Mouse (Mus musculus) heart, adult 18-20 months (tissue): ENCODE data around the gene Stard13. TPM values are rescaled to one million over a fixed set of nuclear protein-coding genes. Genes with fewer than 3 reads are reported as not detected.
A peak's percentile ranks its signal among the peaks of the same experiment; 100 is the strongest.

Experiments
- DNase-seq, 2 experiments: peaks; one replicate each; pipeline ENCODE4 v3.0.0; 2021 to 2022; ENCODE audit warnings: mixed read lengths in 1 of 2
- total RNA-seq, 2 experiments: library from RNA; stranded (reverse); gene quantifications; 2 replicates each; pipeline ENCODE4 v1.2.3; 2021

Stard13 gene
- total RNA-seq, 2 experiments from 2014 or later = 27.0 to 32.0 TPM

DNA sequence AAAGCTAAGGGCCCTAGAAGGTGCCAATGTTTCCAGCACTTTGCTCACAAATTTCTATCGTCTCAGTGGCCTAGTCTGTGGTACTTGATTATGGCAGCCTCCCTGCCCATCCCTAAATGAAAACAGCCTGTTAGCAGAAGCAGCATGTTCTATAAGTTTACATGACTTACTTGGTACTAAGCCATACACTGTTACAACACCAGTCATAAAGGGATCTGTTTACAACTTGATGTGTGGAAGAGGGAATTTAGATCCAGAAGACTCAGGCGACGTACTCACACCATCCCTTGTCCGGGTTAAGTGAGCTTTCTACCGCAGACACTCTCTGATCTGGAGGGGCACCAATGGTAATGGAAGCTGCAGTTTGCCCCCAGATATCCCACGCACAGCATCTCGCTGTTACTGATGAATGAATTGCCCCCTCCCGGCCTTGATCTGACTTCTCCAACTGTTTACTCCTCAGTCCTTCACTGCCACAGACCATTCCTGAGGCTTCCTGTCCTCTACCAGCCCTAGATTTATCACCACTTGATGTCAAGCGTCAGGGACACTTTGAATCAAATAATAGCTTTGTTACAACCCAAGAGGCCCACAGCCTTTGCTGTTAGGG, 53.4 kb downstream of the Stard13 start:
- no peak for DNase-seq

DNA sequence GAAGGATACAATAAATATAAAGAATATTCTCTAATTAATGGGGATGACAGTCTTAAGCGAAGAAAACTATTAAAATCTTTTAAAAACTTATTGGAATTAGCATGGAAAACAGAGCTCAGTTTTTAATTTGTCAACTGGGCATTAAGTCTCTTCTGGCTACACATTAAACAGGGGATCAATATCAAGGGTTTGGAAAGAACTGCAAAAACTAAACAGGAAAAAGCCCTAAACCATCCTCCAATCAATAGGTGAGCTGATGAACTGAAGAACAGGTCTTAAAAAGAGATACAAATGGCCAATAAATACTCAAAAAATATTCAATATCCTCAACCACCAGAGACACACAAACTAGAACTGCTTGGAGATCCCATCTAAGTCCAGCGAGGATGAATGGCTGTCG, 56.5 kb downstream of the Stard13 start:
- DNase-seq = no peak

DNA sequence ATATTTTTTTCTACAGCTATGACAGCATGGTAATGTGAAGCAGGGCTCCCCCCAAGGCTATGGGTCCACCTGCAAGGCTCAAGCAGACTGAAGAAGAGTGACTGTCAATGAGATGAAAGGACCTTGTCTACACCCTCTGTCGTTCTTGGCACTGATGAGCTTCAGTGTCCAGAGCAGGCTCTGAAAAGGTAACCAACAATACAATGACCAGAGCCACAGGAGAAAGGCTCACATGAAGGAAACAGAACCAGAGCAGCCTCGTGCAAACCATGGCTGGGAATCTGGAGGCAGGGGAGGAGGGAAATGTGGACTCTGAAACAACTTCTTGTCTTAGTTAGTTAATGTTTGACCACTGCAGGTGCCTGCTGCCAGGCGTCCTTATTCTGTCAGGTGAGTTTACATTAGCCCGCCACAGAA, 57.7 kb downstream of the Stard13 start:
- no peak for DNase-seq

DNA sequence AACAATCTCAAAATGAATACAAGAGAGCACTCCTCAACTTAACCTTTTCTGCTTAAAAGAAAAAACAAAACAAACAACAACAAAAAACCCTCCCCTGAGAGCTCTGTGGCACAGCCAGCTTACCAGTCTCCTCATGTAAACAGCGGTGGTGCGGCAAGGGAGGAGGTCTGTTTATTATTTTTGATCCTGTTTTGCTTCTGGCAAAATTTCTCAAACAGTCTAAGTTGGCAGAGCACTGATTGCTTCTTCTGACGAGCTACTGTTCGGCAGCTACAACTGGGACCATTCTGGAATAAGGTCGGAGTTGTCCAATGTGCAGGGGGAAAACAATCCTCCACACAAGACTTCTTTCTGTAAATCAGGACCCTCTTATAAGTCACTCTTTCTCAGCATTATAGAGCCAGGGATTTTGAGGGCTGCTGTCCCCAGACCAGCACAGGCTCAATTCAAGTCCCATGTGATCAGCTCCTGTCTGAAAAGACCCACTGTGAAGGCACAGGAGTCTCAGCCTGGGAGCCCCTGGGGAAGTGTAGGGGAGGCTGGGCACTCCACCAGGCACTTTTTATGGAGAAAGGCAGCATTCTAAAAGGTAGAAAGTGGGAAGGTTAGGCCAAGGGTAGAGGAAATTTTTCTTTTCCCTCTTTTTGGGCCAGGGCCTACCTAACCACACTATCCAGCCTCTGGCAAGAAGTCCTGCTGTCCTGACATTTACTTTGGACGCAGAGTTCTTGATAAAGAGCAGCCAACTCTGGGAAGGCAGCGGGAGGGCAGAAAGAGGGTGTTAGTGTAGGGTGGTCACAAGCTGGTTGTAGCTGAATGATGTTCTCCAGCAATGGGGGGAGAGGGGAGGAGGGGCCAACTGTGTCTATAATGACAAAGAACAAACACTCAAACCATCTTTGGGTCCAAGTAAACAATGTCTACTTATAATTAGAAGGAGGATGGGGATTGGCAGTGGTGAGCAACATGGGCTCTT, 58.9 kb downstream of the Stard13 start:
- DNase-seq = peak; percentile 70 to 77

DNA sequence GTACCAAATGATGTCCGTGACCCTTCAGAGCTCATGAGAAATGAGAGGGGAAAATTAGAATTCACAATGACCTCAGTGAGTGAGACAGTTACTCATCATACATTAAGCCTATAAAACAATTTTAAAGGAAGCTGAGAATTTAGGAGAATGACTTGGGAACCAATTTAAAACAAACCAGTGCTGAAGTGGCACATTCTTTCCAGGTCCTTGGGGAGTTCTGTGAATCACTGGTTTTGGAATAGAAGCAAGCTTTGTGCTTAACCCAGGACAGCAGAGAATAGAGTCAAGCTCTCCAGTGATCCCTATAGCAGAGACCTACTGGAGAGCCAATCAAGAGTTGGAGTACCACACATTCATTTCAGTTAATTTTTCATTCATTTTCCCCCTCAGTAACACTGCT, 59.9 kb downstream of the Stard13 start:
- DNase-seq = peak in 1 of 2 experiments; percentile 51

DNA sequence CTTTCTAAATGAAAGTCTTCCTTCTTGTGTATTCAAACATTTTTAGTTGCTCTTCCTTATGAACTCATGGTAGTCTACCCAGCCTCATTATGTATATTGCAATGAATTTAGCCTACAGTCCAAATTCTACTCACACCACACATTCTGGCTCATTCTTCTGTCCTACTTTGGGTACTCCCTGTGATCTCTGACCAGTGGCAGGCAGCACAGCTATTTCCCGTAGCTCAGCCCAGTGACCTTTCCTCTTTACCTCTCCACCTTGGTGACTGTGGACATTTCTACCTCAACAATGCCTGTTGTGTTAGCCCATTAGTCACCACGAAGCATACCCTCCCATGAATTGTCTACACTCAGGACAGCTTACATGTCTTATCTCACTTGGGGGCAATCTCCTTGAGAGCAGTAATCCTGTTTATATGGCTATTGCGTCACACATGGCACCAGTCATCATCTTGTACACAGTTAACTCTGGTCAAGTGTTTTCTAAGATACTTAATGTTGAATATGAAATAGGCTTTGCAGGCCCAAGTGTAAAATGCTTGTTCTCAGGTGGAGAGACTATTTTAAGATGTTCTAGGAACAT, 63.4 kb downstream of the Stard13 start:
- no peak for DNase-seq

DNA sequence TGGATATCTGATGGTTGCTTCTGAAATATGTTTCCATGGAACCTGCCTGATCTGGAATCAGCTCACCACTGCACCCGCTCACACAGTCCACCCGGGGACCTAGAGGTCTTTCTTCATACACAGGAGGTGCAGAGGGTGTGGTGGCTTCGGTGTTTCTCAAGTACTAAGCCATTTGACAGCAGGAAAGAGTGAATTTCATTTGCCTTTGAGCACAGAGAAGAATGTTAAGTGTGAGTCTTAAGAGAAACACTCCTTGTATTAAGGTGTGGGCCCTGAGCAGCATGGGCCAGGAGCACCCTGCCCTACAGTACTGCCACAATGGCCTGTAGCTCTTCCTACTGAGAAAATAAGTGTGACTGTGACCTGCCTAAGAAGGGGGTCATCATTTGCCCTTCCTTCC, 65.4 kb downstream of the Stard13 start:
- no peak for DNase-seq

DNA sequence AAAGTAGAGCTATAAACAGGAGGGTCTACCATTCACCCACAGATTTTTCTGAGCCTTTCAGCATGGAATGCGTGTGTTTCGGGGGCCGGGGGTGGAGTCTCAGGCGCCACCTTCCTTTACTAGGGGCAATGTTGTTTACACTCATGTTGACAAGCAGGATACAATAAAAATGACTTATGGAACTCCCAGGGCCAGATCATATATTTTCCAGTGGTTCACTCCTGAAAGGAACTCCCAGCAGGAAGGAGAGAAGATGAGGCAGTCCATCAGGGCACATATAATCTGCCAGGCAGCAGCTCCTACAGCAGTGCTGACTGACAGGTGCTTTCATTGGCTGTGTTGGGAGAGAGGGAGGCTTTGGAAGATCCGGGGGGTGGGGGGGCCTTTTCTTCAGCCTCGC, 66.0 kb downstream of the Stard13 start:
- DNase-seq = no peak

DNA sequence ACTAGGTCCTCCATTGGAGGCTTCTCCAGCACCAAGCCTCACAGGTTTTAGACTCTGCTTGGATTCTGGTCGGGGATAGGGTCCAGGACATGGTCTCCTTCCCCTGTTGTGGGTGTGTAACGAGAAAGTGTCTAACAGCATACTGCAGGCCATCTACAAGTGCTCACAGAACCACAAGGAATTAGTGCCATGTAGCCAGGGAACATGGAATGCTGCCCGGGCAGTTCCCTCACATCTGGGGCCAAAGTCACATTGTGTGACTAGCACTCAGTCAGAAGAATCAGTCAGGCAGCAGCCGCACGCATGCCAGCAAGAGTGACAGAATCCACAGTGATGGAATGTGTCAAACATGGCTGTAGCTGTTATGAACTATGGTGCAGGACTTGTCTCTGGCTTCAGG, 67.4 kb downstream of the Stard13 start:
- peak; percentile 81 to 86 for DNase-seq

DNA sequence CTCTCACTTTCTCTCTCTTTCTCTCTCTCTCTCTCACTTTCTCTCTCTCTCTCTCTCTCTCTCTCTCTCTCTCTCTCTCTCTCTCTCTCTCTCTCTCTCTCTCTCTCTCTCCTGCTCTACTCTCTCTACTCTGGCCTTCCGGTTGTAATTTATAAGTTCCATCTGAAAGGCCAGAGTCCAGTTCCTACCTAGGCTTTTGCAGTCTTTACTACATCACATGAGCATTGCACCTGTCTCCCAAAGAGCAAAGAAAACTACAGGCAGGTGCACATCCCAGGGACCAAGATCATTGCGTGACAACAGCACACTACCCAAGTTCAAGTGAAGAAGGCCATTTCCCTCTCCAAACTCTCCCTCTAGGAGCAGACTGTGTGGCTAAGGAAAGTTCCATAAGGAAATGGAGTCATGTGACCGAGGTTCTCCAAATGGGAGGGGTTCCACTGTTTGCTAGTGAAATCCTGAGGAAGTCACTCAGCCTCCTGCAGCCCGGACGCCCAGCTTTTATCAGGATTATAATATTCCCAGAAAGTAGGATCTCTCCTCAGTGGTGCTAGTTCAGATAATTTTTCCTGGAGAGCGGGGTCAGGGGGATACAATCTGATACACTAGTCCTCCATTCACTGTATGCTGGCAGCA, 68.1 kb downstream of the Stard13 start:
- no peak for DNase-seq

DNA sequence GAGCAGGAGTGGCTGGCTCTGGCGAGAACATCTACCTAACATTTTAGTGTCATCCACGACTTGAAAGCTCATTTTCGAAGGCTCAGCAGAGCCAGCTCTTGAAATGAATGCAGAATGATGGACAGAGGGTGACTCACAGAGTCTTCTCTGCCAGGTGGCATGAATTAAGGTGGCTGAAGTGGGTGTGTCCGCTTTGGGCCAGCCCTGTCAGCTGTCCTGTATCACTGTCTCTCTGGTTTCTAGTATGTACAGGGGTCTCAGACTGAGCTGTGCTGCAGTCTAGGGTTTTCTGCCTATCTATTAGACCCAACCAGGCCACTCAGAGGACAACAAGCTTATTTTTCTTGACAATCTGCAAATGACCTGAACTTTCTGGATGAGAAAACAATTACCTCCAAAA, 68.8 kb downstream of the Stard13 start:
- no peak for DNase-seq

DNA sequence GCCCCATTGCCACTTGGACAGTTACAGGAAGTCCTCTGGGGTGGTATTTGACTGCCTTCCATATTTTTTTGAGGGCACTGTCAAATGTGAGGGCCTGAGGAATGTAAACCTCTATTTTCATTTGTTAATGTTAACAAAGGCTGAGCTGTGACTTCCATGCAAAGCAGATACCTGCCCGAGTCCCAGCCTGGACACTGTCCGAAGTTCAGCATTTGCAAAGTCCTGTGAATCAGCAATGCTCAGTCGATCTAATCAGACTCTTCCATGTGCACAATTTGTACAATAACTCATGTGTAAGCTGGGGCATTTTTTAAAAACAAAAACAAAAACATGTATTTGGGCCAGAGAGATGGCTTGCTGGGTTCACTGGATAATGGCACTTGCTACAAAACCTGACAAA, 71.0 kb downstream of the Stard13 start:
- no peak for DNase-seq

DNA sequence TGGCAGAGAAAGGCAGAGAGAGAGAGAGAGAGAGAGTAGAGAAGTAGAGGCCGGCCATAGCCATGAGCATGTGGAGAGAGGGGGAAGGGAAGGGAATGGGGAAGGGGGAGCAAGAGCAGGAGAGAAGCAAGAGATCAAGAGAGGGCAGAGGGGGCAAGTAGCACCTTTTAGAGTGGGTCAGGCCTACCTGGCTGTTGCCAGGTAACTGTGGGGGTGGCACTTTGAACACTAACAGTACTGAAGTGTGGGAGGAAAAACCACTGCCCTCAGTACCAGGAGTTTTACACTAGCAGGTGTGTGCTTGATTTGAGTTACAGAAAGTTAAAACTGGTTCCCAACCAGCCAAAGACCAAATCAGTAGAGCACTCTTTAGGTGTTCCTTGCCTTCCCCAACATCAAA, 78.4 kb downstream of the Stard13 start:
- DNase-seq = no peak

DNA sequence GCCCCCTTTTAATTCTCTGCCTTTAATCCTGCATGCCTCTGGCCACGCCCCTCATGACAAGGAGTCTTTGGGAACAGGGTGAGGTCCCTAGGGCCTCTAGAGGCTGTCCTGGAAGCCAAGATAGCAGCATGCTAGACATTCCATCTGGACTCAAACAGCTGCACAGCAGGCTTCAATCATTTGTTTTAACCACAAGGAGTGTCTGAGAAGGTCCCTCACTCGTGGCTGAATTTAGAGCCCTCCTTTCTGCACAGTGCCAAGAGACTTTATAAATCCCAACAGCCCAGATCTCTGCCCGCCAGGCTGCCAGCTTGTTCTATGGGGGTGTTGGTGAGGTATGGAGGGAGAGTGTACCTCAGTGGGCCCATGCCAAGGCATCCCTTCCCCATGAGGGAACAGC, 78.9 kb downstream of the Stard13 start:
- peak; percentile 66 to 82 for DNase-seq

DNA sequence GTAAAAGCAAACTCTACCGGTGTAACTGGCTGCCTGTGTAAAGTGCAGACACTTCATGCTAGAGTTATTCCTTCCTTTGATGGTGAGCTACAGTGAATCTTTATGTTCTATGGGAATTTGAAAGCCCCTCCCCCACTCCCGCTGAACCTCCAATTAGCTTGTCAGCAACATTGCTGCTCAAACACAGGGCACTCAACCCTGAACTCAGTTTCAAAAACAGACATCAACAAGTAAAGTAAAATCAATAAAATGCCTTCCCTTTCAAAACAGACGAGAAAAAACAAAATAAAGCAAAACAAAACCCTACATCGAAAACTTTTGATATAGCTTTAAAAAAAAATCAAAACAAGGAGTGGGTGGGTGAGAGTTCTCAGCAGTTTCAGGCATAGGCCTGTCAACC, 79.6 kb downstream of the Stard13 start:
- no peak for DNase-seq

DNA sequence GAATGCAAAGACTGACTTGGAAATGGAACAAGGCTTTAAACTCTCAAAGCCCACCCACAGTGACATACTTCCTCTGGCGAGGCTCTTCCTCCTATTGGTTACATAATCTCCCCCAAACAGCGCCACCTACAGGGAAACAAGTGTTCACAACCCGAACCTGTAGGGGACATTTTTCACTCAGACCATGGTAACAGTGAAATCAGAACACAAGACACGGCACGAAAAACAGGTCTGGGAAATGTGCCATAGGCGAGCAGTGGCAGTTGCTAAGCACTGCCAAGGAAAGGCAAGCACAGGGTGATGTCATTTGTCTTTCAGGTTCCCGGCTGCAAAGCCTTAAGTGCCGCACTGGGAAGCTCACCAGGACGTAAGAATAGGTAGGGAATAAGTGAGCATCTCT, 82.1 kb downstream of the Stard13 start:
- DNase-seq = peak; percentile 40 to 54

DNA sequence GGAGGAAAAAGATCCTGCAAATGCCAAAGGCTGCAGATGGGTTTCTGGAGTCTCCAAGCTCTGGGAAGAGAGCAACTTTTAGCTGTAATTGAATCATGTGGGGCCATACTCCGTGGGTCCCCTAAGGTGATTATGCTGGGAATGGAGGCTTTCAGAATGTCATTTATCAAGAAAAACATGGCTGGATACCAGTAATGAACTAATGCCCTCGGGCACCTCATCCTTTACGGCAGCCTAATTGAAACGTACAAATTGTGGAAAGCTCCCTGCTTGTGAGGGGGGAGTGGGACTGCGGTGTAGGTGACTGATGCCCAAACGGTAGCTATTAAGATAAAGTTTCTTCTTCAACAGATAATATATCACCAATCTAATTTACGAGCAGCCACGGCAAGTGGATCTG, 84.1 kb downstream of the Stard13 start:
- no peak for DNase-seq

DNA sequence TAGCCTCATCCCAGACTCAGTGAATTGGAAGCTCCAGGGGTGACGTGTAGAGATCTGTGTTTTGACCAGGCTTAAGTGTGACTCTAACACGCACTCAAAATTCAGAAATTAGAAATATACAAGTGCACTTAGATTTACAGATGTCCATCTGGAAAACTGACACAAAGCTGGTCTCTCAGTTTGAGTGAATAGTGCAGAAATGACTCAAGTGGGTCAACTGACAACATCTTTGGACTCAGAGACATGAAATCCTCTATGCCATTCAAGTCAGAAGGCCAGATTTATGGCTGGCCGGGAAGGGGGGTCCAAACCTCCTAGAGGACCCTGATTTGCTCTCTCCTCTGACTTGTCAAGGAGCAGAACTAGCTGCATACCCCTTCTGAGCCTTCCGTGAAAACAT, 85.6 kb downstream of the Stard13 start:
- no peak for DNase-seq

DNA sequence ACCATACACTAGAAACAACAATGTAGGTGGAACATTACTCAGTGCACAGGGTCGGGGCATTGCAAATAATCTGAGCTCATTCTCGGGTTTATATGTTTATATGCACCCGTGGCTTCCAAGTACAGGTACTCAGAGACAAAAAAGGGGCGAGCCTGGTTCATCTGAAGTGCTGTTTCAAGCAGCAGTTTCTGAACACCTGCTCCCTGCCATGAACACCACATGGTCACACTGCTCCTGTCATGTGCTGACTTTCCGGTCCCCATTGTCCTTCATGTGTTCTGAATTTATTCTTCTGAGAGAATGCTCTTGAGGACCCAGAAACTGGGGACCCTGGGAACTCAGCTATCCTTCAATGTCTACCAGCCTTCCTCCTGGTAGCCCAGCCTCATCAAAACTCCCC, 87.8 kb downstream of the Stard13 start:
- DNase-seq = no peak

DNA sequence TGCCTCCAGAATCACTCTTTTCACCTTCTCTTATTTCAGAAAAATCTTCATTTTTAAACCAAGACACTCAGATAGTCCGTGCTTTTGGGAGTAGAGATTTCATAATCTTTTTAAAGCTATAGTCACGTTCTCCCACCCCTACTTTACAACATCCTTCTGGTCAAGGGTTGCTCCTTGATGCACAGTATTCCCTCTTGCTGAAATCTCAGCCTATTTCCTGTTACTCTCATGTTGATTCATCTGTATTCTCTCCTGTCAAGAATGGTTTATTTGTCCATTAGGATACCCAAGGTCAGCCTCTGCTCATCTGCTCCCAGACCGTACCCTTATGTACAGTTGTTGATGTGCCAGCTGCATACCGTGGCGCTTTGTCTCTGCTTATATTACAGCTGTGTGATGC, 89.7 kb downstream of the Stard13 start:
- DNase-seq = no peak

DNA sequence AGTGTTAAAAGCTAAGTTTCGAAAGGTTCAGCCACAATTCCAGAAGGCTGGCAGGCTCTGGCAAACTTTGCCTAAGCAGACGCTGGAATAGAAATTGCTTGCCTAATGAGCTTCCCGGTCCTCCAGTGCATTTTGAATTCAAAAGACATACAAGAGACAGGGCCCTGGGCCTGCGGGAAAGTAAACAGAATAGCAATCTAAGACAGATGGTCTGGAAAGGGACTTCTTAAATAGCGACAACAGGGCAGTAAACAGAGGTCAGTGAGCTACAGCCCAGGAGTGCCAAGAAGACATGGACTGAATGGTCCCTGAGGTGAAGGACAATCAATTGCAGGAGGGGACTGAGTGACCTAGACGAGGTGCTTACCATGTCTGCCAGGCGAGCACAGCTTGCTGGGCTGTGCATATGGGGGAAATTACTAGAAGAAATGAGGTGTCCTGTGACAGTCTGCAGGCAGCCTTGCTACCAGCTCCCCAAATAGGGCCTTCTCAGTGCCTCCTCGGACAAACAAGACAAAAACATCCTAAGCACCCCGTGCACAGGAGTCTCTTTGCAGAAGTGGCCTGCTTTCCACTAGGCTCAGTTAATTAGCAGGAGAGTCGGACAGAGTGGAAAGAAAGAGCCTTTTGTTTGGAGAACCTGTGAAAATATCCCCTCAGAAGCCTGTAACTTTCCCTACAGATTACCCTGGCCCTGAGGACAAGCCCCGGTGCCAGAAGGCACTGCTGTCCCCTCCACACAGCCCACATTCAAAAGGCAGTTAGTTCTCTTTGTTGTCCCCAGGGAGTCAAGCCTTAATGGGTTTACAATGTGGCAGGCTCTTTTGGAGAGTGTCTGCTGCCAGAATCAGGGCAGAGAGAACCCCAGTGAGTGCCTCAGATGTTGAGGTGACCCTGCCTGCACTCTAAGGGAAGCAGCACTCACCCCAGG, 90.7 kb downstream of the Stard13 start:
- DNase-seq = peak; percentile 69 to 82

DNA sequence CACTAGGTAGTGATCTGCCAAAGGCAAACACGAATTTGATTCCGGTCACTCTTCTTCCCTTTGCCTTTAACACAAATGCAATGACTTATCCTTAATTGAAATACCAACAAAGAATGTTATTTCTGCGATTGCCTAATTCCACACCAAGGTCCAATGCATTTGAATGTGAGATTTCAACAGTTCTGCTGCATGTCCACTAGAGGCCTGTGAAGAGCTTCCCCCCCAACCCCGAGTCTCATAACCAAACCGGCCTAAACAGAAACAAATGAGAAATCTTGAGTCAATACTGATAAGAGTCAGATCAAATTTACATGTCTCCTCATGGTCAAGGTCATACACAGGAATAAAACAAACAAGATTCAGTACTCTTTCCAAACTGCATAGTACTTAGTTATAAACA, 91.4 kb downstream of the Stard13 start:
- DNase-seq = peak; percentile 61 to 68
